Mouse (Mus musculus) brain, embryonic 18.5 days (tissue): ENCODE measurements around the gene Foxb2.
A peak's percentile ranks its signal among the peaks of the same experiment; 100 is the strongest.
"Not testable (repeated sequence)": the region's sequence is repeated elsewhere in the genome, so short reads cannot be mapped to it uniquely, and the experiment has no call there.

Experiments
- DNase-seq: peaks from one replicate; pipeline ENCODE4 v3.0.0-alpha.2; 2012; ENCODE audit warnings: low read depth, low spot score

The Foxb2 gene

GRCm38 (mm10) chr19:16873221-16873861, at the start of gene Foxb2:
Gene Foxb2 (minus strand): TSS chr19:16873805.
- DNase-seq: no peak

GRCm38 (mm10) chr19:16911507-16911906, 37.9 kb upstream of the Foxb2 start:
- DNase-seq: peak; percentile 3

GRCm38 (mm10) chr19:16903106-16903505, 29.5 kb upstream of the Foxb2 start:
- no peak for DNase-seq

GRCm38 (mm10) chr19:16899716-16900115, 26.1 kb upstream of the Foxb2 start:
- DNase-seq: no peak

GRCm38 (mm10) chr19:16898576-16898975, 25.0 kb upstream of the Foxb2 start:
- no peak for DNase-seq

GRCm38 (mm10) chr19:16876458-16876770, 2.8 kb upstream of the Foxb2 start:
- DNase-seq: no peak

GRCm38 (mm10) chr19:16875631-16876457, 2.2 kb upstream of the Foxb2 start:
- no peak for DNase-seq

GRCm38 (mm10) chr19:16874991-16875540, 1.5 kb upstream of the Foxb2 start:
- no peak for DNase-seq

- DNase-seq: no peak
Measured at GRCm38 (mm10) chr19:16873942-16874861, 597 bp upstream of the Foxb2 start.

GRCm38 (mm10) chr19:16872331-16873180, 1.0 kb downstream of the Foxb2 start:
- DNase-seq: no peak

GRCm38 (mm10) chr19:16871192-16871760, 2.3 kb downstream of the Foxb2 start:
- DNase-seq: no peak

- no peak for DNase-seq
Measured at GRCm38 (mm10) chr19:16870501-16871191, 3.0 kb downstream of the Foxb2 start.

- DNase-seq: no peak
Measured at GRCm38 (mm10) chr19:16868534-16868933, 5.1 kb downstream of the Foxb2 start.

GRCm38 (mm10) chr19:16858646-16859045, 15.0 kb downstream of the Foxb2 start:
- no peak for DNase-seq

GRCm38 (mm10) chr19:16856752-16857151, 16.9 kb downstream of the Foxb2 start:
- no peak for DNase-seq

GRCm38 (mm10) chr19:16844091-16844490, 29.5 kb downstream of the Foxb2 start:
- DNase-seq: not testable (repeated sequence)

GRCm38 (mm10) chr19:16841516-16842249, 31.9 kb downstream of the Foxb2 start:
- no peak for DNase-seq

- no peak for DNase-seq
Measured at GRCm38 (mm10) chr19:16841001-16841400, 32.6 kb downstream of the Foxb2 start.

GRCm38 (mm10) chr19:16827657-16828056, 45.9 kb downstream of the Foxb2 start:
- no peak for DNase-seq
